Mouse (Mus musculus) ES-E14 (cell line): ENCODE measurements around the gene Nat10. TPM values are rescaled to one million over a fixed set of nuclear protein-coding genes. Genes with fewer than 3 reads are reported as not detected.

Source experiments
- DNase-seq: peaks from one replicate; pipeline ENCODE4 v3.0.0-alpha.2; 2013; ENCODE audit warnings: low read depth, low spot score
- H3K27ac ChIP-seq: 2 replicates; pipeline ENCODE4 v1.5.1; 2012; ENCODE audit warnings: low read depth, mild to moderate bottlenecking, low read length, moderate library complexity, mixed read lengths; ENCODE audit not compliant: poor library complexity, insufficient read depth, severe bottlenecking
- H3K36me3 ChIP-seq: 2 replicates; pipeline ENCODE4 v1.6.1; 2012; ENCODE audit warnings: mild to moderate bottlenecking, low read length, moderate library complexity, mixed read lengths; ENCODE audit not compliant: control insufficient read depth, poor library complexity, insufficient read depth, severe bottlenecking
- H3K4me1 ChIP-seq, 2 experiments: fragments of 150-350 bp in 1 of 2; sonication (generic) in 1 of 2; 2 replicates each; pipeline ENCODE4 v1.6.1; 2012; ENCODE audit warnings: low read length in 2 of 2, mild to moderate bottlenecking in 1 of 2, mixed read lengths in 1 of 2; ENCODE audit not compliant: control insufficient read depth in 2 of 2, insufficient read depth in 2 of 2, poor library complexity in 1 of 2
- H3K4me3 ChIP-seq, 2 experiments: fragments of 150-350 bp in 1 of 2; sonication (generic) in 1 of 2; 2 replicates each; pipeline ENCODE4 v1.5.1; 2012; ENCODE audit warnings: low read length in 2 of 2, low read depth in 1 of 2, mild to moderate bottlenecking in 1 of 2, mixed read lengths in 1 of 2; ENCODE audit not compliant: insufficient read depth in 1 of 2, poor library complexity in 1 of 2, severe bottlenecking in 1 of 2
- H3K9ac ChIP-seq: 2 replicates; pipeline ENCODE4 v1.6.1; 2012; ENCODE audit warnings: low read depth, mild to moderate bottlenecking, low read length, mixed read lengths; ENCODE audit not compliant: poor library complexity, insufficient read depth, severe bottlenecking
- H3K9me3 ChIP-seq: fragments of 150-350 bp; sonication (generic); 2 replicates; pipeline ENCODE4 v1.6.1; 2012; ENCODE audit warnings: low read depth, mild to moderate bottlenecking, low read length; ENCODE audit not compliant: control insufficient read depth, insufficient read depth
- MAFK ChIP-seq: IDR thresholded peaks from 2 replicates; pipeline ENCODE4 v1.6.1; 2014; ENCODE audit warnings: mild to moderate bottlenecking, low read depth, low read length, inconsistent platforms; ENCODE audit not compliant: insufficient read depth
- ZC3H11A ChIP-seq: IDR thresholded peaks from 2 replicates; pipeline ENCODE4 v1.6.1; 2012; ENCODE audit warnings: low read depth, mild to moderate bottlenecking, inconsistent platforms, low read length, borderline replicate concordance
- ZNF384 ChIP-seq: IDR thresholded peaks from 2 replicates; pipeline ENCODE4 v1.6.1; 2012; ENCODE audit warnings: low read depth, low read length, inconsistent platforms
- in situ Hi-C, 2 experiments: fragments of 600-800 bp; cut with MboI; formaldehyde crosslinking; loops; one replicate each; pipeline ENCODE4 v1.15.1; 2025; ENCODE audit warnings: low sequenced_read_pairs in 2 of 2, inconsistent platforms in 1 of 2; ENCODE audit not compliant: unreplicated experiment in 2 of 2
- total RNA-seq: library from RNA; depleted of rRNA; stranded (reverse); fragments of 300-350 nt; gene quantifications from 2 replicates; pipeline ENCODE4 v1.2.3, GENCODE M21; 2012; rRNA removed

Nat10 gene
- total RNA-seq, 1 experiment, result 77.0 TPM

DNA sequence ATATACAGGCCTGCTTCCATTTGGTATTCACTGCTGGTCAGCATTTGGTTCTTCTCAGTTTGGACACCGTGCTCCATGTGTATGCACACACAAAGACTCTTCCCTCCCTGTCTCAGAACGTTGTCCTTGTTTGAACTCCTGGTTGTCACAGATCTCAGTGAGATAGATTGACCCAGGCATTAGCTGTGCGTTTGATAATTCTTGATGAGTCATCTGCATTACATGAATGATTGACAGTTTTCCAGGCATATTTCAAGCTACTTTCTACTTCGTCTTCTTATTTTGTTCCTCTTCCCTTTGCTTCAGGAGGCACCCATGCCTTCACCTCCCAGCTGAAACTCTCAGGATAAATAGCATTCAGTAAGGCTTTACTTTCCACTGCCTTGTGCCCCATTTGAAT is 87.5 kb downstream of the Nat10 start:
- no peak overlapping the region for H3K4me3 ChIP-seq
- no peak for TF ChIP-seq ZNF384
- no peaks in the 10 kb centered on the region for H3K9me3 ChIP-seq
- H3K4me1 ChIP-seq, result no peaks in the 10 kb centered on the region
- no peak overlapping the region for H3K9ac ChIP-seq
- DNase-seq, result no peak
- no peaks in the 10 kb centered on the region for H3K36me3 ChIP-seq
- H3K27ac ChIP-seq, result no peak overlapping the region
- in situ Hi-C loops, result no loop called here

- in situ Hi-C loops, result no loop called here
- Histone ChIP-seq H3K9me3 (no peaks in the 10 kb centered on the region), H3K4me1 (no peaks in the 10 kb centered on the region), H3K4me3 (no peak overlapping the region), H3K9ac (no peak overlapping the region), H3K27ac (no peak overlapping the region), H3K36me3 (no peaks in the 10 kb centered on the region)
- no peak for TF ChIP-seq ZC3H11A
- TF ChIP-seq MAFK, result peak; percentile 75
- DNase-seq, result no peak
Observed at GRCm38 (mm10) chr2:103672573-103673119, 88.4 kb downstream of the Nat10 start.

Other genes with a start within 250 kb of the Nat10 start
- 5.2 and 5.5 TPM in 2 replicates for gene Abtb2, start 195.0 kb downstream of the Nat10 start, total RNA-seq
- 398 and 416 TPM in 2 replicates for gene Caprin1, start 36.4 kb upstream of the Nat10 start, total RNA-seq
- 0.76 and 1.4 TPM in 2 replicates for gene Lmo2, start 196.7 kb upstream of the Nat10 start, total RNA-seq